Mouse (Mus musculus) forebrain, embryonic 14.5 days (tissue): ENCODE data around the gene Ugdh. TPM values are rescaled to one million over a fixed set of nuclear protein-coding genes. Genes with fewer than 3 reads are reported as not detected.
A peak's percentile ranks its signal among the peaks of the same experiment; 100 is the strongest.
"Not testable (repeated sequence)": the region's sequence is repeated elsewhere in the genome, so short reads cannot be mapped to it uniquely, and the experiment has no call there.

Source experiments
- ATAC-seq: fragments of 200-750 bp; cut with Nextera tagmentation; 2 replicates; pipeline ENCODE4 v1.8.0; 2017; ENCODE audit warnings: mild to moderate bottlenecking, moderate library complexity
- DNase-seq: peaks from one replicate; pipeline ENCODE4 v3.0.0-alpha.2; 2015; ENCODE audit warnings: low spot score
- H3K27ac ChIP-seq: fragments of 300-500 bp; sonication (generic); 2 replicates; pipeline ENCODE4 v1.5.1; 2014; ENCODE audit warnings: low read depth, mild to moderate bottlenecking, control low read depth, low read length, moderate library complexity
- H3K27me3 ChIP-seq: fragments of 300-500 bp; sonication (generic); replicated peaks from 2 replicates; pipeline ENCODE4 v1.6.1; 2014; ENCODE audit warnings: low read length, control low read depth, mixed read lengths; ENCODE audit not compliant: control insufficient read depth, insufficient read depth
- H3K36me3 ChIP-seq: fragments of 300-500 bp; sonication (generic); 2 replicates; pipeline ENCODE4 v1.6.1; 2014; ENCODE audit warnings: low read length, control low read depth; ENCODE audit not compliant: control insufficient read depth, insufficient read depth
- H3K4me1 ChIP-seq: fragments of 300-500 bp; sonication (generic); 2 replicates; pipeline ENCODE4 v1.6.1; 2014; ENCODE audit warnings: antibody characterized with exemption, low read length, control low read depth; ENCODE audit not compliant: control insufficient read depth, insufficient read depth
- H3K4me2 ChIP-seq: fragments of 300-500 bp; sonication (generic); 2 replicates; pipeline ENCODE4 v1.6.1; 2014; ENCODE audit warnings: mild to moderate bottlenecking, control low read depth, low read length
- H3K4me3 ChIP-seq: fragments of 300-500 bp; sonication (generic); 2 replicates; pipeline ENCODE4 v1.5.1; 2014; ENCODE audit warnings: low read depth, low read length, control low read depth
- H3K9ac ChIP-seq: fragments of 300-500 bp; sonication (generic); 2 replicates; pipeline ENCODE4 v1.6.1; 2014; ENCODE audit warnings: mild to moderate bottlenecking, low read length, control low read depth, moderate library complexity
- H3K9me3 ChIP-seq: fragments of 300-500 bp; sonication (generic); replicated peaks from 2 replicates; pipeline ENCODE4 v1.6.1; 2016; ENCODE audit warnings: low read length, control low read depth, mixed read lengths; ENCODE audit not compliant: control insufficient read depth
- WGBS: fragments of 180-500 bp; shearing (Covaris S2); extraction: QIAGEN DNeasy Blood & Tissue Kit; methylation state at CpG from one replicate; pipeline ENCODE4 v1.1.7; 2014; 5-methylcytosine and 5-hydroxymethylcytosine counted together
- polyA plus RNA-seq: library from polyadenylated mRNA; unstranded; fragments of >200 nt; fragmentation: Nextera tagmentation; extraction: Ambion mirVana; gene quantifications from 2 replicates; pipeline ENCODE4 v1.2.1, GENCODE M21; 2014

The Ugdh gene
- 51.1 and 51.3 TPM in 2 replicates for polyA plus RNA-seq

DNA sequence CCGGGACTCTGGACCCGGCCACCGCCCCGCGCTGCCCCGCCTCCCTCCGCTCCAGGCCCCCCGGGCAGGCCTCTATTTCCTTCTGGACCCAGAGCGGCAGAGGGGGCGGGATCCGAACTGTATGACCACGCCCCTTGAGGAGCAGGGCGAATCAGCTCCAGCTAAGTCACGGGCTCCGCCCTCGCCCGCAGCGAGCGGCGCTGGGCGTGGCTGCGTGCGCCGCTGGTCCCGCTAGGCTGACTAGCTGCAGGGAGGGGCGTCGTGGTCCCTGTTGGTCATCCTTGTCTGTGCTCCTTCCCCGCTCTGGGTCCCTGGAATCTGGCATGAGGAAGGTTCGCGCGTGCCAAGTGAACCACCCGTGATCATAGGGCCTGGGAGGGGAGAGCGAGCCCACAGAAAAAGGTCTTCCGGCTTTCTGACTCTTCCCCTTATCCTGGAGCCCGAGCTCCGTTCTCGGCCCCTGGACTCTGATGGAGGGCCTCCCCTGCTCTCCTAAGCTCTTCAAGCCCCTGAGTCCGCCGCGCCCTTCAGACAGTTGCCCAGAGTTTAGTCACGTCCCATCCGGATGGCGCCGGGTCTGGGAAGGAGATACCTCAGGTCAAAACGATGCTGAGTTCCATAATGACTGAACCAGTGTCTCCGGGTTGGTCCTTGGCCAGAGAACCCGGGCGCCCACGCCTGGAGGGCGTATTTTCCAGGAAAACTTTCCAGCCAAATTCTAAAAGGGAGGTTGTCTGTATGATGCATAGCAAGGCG is at the start of gene Ugdh:
Ugdh (minus strand) TSS at position 144 of the 756 bp plus-strand sequence.
- peak within 1 kb of the TSS; percentile 63 for H3K4me2 ChIP-seq
- ATAC-seq (peak; percentile 98), DNase-seq (peak; percentile 99)
- H3K9ac ChIP-seq, result peak within 1 kb of the TSS; percentile 77
- peak within 1 kb of the TSS; percentile 70 for H3K27ac ChIP-seq
- H3K4me1 ChIP-seq, result peaks cover 4% of the 10 kb centered on the region
- H3K4me3 ChIP-seq, result peak within 1 kb of the TSS; percentile 72
- H3K27me3 ChIP-seq, result no peaks in the 10 kb centered on the region
- H3K9me3 ChIP-seq, result no peaks in the 10 kb centered on the region
- H3K36me3 ChIP-seq, result no peaks in the 10 kb centered on the region
- under 1% methylated on average over 51 of the region's 51 CpGs for WGBS

DNA sequence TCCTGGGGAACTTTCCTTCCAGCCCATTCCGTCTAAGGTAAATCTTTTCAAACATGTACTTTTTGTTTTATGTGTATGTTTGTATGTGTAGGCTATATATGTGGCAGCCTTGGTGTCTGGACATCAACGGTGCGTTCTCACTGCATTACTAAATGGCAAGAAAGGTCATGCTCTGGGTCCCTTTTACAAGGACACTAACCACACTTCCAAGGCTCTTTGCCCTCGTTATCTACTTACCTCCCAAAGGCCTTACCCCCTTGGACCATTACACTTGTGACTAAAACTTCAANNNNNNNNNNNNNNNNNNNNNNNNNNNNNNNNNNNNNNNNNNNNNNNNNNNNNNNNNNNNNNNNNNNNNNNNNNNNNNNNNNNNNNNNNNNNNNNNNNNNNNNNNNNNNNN is 47.2 kb upstream of the Ugdh start:
- Histone ChIP-seq H3K27ac (no peak overlapping the region), H3K4me2 (no peak overlapping the region), H3K4me1 (no peaks in the 10 kb centered on the region), H3K27me3 (no peaks in the 10 kb centered on the region), H3K4me3 (no peak overlapping the region), H3K9ac (no peak overlapping the region), H3K9me3 (no peaks in the 10 kb centered on the region), H3K36me3 (0 out of 2 replicates have a peak, but pooled peaks cover 3% of the 10 kb centered on the region)
- DNase-seq (no peak), ATAC-seq (no peak)
- 81% methylated on average over 4 of the region's 4 CpGs for WGBS

DNA sequence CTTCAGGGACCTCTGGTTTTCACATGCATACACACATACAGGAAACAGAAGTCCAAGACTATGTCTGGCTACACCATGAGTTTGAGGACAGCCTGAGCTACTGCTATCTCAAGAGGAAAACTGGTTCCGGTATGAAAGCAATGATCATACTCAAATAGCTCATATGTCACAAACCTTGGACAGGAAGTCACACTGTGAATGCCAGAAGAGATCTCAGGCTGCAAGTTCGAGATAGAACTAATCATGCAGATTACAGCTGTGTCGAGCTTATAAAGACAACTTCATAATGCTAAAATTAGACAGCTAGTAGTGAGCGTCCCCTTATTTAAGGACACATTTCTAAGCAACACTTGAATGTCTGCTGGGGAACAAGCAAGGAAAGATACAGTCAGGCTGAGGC is 44.8 kb upstream of the Ugdh start:
- 85% methylated on average over 4 of the region's 4 CpGs for WGBS
- 0 out of 2 replicates have a peak, but pooled peaks cover 3% of the 10 kb centered on the region for H3K36me3 ChIP-seq
- DNase-seq (no peak), ATAC-seq (no peak)
- H3K27me3 ChIP-seq, result no peaks in the 10 kb centered on the region
- no peak overlapping the region for H3K27ac ChIP-seq
- H3K9ac ChIP-seq, result no peak overlapping the region
- no peaks in the 10 kb centered on the region for H3K9me3 ChIP-seq
- H3K4me1 ChIP-seq, result no peaks in the 10 kb centered on the region
- H3K4me3 ChIP-seq, result no peak overlapping the region
- no peak overlapping the region for H3K4me2 ChIP-seq

DNA sequence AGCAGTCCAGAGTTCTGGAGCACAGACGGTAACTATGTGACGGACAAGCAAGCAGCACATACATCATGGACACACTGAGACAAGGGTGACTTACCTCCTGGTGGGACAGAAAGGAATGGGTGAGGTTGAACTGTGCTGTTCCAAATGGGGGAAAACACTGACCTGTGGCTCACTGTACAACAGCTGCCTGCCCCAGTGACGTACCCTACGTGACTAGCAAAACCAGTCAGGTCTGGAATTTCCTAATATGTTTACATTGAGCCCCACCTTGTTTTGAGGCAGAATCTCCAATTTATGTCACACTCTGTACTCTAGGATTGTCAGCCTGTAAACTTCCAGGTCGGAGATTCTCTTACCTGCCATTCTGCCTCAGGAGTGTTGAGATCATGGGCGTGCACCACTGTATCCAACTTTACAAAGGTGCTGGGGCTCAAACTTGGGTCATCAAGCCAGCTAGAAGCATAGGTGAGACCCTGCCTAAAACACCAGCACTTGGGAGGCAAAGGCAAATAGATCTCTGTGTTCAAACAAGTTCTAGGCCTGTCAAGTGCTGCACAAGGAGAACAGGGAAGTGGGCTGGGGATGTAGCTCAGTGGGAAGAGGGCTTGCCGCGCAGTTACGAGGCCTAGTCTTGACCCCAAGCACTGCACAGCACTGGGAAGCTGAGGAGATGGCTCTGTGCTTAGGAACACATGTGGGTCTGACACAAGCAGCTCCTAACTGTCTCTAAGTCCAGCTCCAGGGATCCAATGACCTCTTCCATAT is 44.1 kb upstream of the Ugdh start:
- Histone ChIP-seq H3K27me3 (no peaks in the 10 kb centered on the region), H3K4me1 (no peaks in the 10 kb centered on the region), H3K9ac (no peak overlapping the region), H3K4me3 (no peak overlapping the region), H3K9me3 (no peaks in the 10 kb centered on the region), H3K4me2 (no peak overlapping the region), H3K36me3 (0 out of 2 replicates have a peak, but pooled peaks cover 3% of the 10 kb centered on the region), H3K27ac (no peak overlapping the region)
- 95% methylated on average over 9 of the region's 9 CpGs for WGBS
- DNase-seq (no peak), ATAC-seq (no peak)

DNA sequence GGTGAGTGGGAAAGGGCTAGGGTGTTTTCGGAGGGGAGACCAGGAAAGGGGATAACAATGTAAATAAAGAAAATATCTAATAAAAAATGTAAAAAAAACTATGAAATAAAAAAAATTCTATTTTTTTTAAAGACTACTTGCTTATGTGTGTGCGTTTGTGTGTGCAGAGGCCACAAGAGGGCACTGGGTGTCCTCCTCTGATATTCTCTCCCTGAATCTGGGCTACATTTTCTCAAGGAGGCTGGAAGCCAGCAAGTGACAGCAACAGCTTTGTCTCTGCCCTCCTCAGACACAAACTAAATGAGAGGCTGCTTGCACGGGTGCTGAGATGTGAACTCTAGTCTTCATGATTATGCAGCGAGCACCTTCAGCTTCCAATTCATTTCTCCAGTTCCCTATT is 42.5 kb upstream of the Ugdh start:
- Histone ChIP-seq H3K9me3 (no peaks in the 10 kb centered on the region), H3K36me3 (0 out of 2 replicates have a peak, but pooled peaks cover 3% of the 10 kb centered on the region), H3K27me3 (no peaks in the 10 kb centered on the region), H3K27ac (no peak overlapping the region), H3K9ac (no peak overlapping the region), H3K4me1 (no peaks in the 10 kb centered on the region), H3K4me3 (no peak overlapping the region), H3K4me2 (no peak overlapping the region)
- DNase-seq (peak; percentile 33), ATAC-seq (no peak)
- WGBS, result 64% methylated on average over 4 of the region's 4 CpGs

DNA sequence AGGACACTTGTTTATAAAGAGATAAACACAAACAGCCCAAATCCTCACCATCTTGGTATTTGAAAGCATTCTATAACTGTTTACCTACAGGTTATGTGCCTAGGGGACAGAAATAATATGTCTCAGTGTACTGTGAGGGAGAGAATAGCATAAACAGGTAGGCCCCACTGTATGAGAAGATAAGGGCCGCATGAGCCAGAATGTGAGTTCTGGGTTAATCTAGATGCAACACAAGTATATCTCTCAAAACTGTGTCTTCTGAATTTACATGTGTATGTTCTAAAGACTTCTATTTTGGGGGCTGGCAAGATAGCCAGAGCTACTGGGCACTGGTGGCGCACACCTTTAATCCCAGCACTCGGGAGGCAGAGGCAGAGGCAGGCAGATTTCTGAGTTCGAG is 41.0 kb upstream of the Ugdh start:
- H3K9me3 ChIP-seq, H3K4me2 ChIP-seq, H3K9ac ChIP-seq, H3K27ac ChIP-seq, H3K4me1 ChIP-seq, H3K36me3 ChIP-seq, H3K4me3 ChIP-seq, DNase-seq, ATAC-seq, H3K27me3 ChIP-seq: not testable (repeated sequence)
- WGBS, result 94% methylated on average over 4 of the region's 4 CpGs

DNA sequence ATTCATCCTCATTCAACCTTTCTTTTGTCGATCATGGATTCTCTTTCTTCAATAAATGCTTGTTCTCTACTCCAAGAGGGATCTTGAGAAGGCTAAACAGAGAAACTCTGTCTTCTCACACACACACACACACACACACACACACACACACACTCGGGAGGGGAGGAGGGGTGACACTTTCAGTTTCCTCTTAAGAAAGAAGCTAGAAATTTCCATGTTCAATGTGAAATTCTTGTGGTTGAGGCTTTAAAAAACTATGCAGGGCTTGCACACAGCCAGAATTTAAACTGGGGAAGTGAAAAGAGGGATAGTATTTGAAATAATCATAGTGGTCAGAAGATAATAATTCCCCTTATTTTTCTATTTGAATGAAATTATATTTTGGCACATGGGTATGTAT is 40.1 kb upstream of the Ugdh start:
- 0 out of 2 replicates have a peak, but pooled peaks cover 3% of the 10 kb centered on the region for H3K36me3 ChIP-seq
- H3K27ac ChIP-seq, result no peak overlapping the region
- H3K4me2 ChIP-seq, result no peak overlapping the region
- no peaks in the 10 kb centered on the region for H3K9me3 ChIP-seq
- H3K4me3 ChIP-seq, result no peak overlapping the region
- WGBS, result 66% methylated on average over 2 of the region's 2 CpGs
- ATAC-seq (no peak), DNase-seq (no peak)
- no peak overlapping the region for H3K9ac ChIP-seq
- H3K27me3 ChIP-seq, result no peaks in the 10 kb centered on the region
- no peaks in the 10 kb centered on the region for H3K4me1 ChIP-seq

DNA sequence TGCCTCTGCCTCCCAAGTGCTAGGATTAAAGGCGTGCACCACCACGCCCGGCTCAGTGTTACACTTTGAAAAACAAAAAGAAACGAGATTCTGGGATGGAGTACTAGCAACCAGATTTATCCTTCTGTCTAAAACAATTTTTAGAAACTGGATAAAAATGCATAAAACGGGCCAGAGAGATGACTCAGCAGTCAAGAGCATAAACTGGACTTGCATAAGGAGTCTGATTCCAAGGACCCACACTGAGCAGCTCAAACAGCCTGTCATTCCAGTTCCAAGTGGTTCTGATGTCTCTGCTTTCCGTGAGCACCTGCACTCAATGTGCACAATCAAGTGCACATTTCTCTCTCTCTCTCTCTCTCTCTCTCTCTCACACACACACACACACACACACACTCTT is 34.0 kb upstream of the Ugdh start:
- Histone ChIP-seq H3K27me3 (no peaks in the 10 kb centered on the region), H3K4me1 (no peaks in the 10 kb centered on the region), H3K4me2 (no peak overlapping the region), H3K27ac (no peak overlapping the region), H3K4me3 (no peak overlapping the region), H3K9me3 (no peaks in the 10 kb centered on the region), H3K9ac (no peak overlapping the region), H3K36me3 (peaks cover 24% of the 10 kb centered on the region)
- 92% methylated on average over 6 of the region's 6 CpGs for WGBS
- DNase-seq (no peak), ATAC-seq (no peak)

DNA sequence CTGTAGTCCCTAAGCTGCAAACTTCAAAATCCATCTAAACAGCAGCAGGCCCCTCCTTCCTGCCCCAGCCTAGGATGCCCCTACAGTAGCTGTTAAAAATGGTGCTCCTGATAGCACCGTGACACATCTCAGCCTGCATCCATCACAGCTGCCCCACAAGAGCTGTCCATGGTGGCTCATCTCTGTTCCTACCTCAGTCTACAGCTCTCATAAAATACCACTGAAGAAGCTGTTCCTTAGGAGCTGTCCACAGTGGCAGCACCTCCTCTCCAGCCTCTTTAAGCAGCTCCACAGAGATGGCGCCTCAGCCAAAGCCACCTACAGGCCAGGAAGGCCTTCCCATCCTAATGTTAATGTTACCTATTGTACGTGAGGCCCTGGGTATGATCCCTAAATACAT is 31.2 kb upstream of the Ugdh start:
- Histone ChIP-seq H3K4me2 (no peak overlapping the region), H3K4me1 (no peaks in the 10 kb centered on the region), H3K36me3 (peaks cover 24% of the 10 kb centered on the region), H3K9ac (no peak overlapping the region), H3K9me3 (no peaks in the 10 kb centered on the region), H3K27ac (no peak overlapping the region), H3K4me3 (no peak overlapping the region), H3K27me3 (no peaks in the 10 kb centered on the region)
- no peak for DNase-seq
- no peak for ATAC-seq
- WGBS, result 92% methylated on average over 3 of the region's 3 CpGs
